Mouse (Mus musculus) heart, adult 2 months (tissue): Measurements from ENCODE around the gene Elp4.

ENCODE experiments used
- CTCF ChIP-seq: fragments of 200-600 bp; IDR thresholded peaks from 2 replicates; pipeline ENCODE4 v1.8.1; 2022; ENCODE audit warnings: antibody characterized with exemption, mild to moderate bottlenecking, moderate library complexity
- EP300 ChIP-seq: fragments of 200-500 bp; IDR thresholded peaks from 2 replicates; pipeline ENCODE4 v1.6.1; 2011; ENCODE audit warnings: low read depth, low read length, control low read depth; ENCODE audit not compliant: insufficient read depth
- POLR2A ChIP-seq: fragments of 200-500 bp; IDR thresholded peaks from 2 replicates; pipeline ENCODE4 v1.6.1; 2011; ENCODE audit warnings: mild to moderate bottlenecking, low read depth, low read length, control low read depth; ENCODE audit not compliant: insufficient read depth

GRCm38 (mm10) chr2:105670731-105671095, 233.7 kb downstream of the Elp4 start:
- TF ChIP-seq CTCF (no peak), POLR2A (no peak), EP300 (no peak)
